Mouse (Mus musculus): ENCODE data around the gene Prkcb.

- TF ChIP-seq CTCF (IDR thresholded peaks at IDR 0.05) (no peak), EP300 (IDR thresholded peaks at IDR 0.05; ENCODE audit: insufficient read depth, low read depth, low read length) (no peak), POLR2A (IDR thresholded peaks at IDR 0.05; ENCODE audit: insufficient read depth, low read depth, low read length) (no peak)
These were observed 21.6 kb downstream of the Prkcb start for GRCm38 (mm10) chr7:122309909-122310725.

Measured in heart, adult 2 months (tissue).